Mouse (Mus musculus): Measurements from ENCODE around the gene Gzme.
"Not testable (repeated sequence)": the region's sequence is repeated elsewhere in the genome, so short reads cannot be mapped to it uniquely, and the experiment has no call there.

Gzme gene

GRCm38 (mm10) chr14:56120525-56120924, at the start of gene Gzme:
Gene Gzme, minus strand, starts transcription at chr14:56120625.
- no peak for DNase-seq (ENCODE audit: low spot score)

- no peak for DNase-seq (ENCODE audit: low spot score)
These were observed 47.6 kb upstream of the Gzme start for GRCm38 (mm10) chr14:56168009-56168408.

- DNase-seq (ENCODE audit: low spot score): no peak
These were observed 41.7 kb upstream of the Gzme start for GRCm38 (mm10) chr14:56162109-56162508.

GRCm38 (mm10) chr14:56159479-56159878, 39.1 kb upstream of the Gzme start, which contains the start of gene Gzmg:
Gene Gzmg, minus strand, starts transcription at chr14:56159579.
- DNase-seq (ENCODE audit: low spot score): not testable (repeated sequence)

GRCm38 (mm10) chr14:56155340-56155739, 34.9 kb upstream of the Gzme start:
- DNase-seq (ENCODE audit: low spot score): no peak

GRCm38 (mm10) chr14:56133675-56134074, 13.2 kb upstream of the Gzme start:
- DNase-seq (ENCODE audit: low spot score): not testable (repeated sequence)

GRCm38 (mm10) chr14:56132508-56132907, 12.1 kb upstream of the Gzme start, which contains the start of gene Gzmd:
Gene Gzmd, minus strand, starts transcription at chr14:56132608.
- not testable (repeated sequence) for DNase-seq (ENCODE audit: low spot score)

GRCm38 (mm10) chr14:56128341-56128740, 7.9 kb upstream of the Gzme start:
- no peak for DNase-seq (ENCODE audit: low spot score)

- DNase-seq (ENCODE audit: low spot score): no peak
These were observed 3.1 kb upstream of the Gzme start for GRCm38 (mm10) chr14:56123516-56123915.

GRCm38 (mm10) chr14:56115531-56116310, 4.7 kb downstream of the Gzme start:
- not testable (repeated sequence) for DNase-seq (ENCODE audit: low spot score)

GRCm38 (mm10) chr14:56105447-56106180, 14.8 kb downstream of the Gzme start:
- DNase-seq (ENCODE audit: low spot score): no peak

- DNase-seq (ENCODE audit: low spot score): no peak
These were observed 15.4 kb downstream of the Gzme start for GRCm38 (mm10) chr14:56105016-56105415.

GRCm38 (mm10) chr14:56103452-56103851, 17.0 kb downstream of the Gzme start:
- DNase-seq (ENCODE audit: low spot score): no peak

GRCm38 (mm10) chr14:56102386-56102785, 18.0 kb downstream of the Gzme start, which contains the start of gene Ctsg:
Gene Ctsg, minus strand, starts transcription at chr14:56102574.
- DNase-seq (ENCODE audit: low spot score): no peak

GRCm38 (mm10) chr14:56098940-56099339, 21.5 kb downstream of the Gzme start:
- DNase-seq (ENCODE audit: low spot score): no peak

- no peak for DNase-seq (ENCODE audit: low spot score)
These were observed 22.8 kb downstream of the Gzme start for GRCm38 (mm10) chr14:56097597-56097996.

GRCm38 (mm10) chr14:56093353-56093752, 27.1 kb downstream of the Gzme start:
- no peak for DNase-seq (ENCODE audit: low spot score)

GRCm38 (mm10) chr14:56086711-56087110, 33.7 kb downstream of the Gzme start:
- DNase-seq (ENCODE audit: low spot score): no peak

- no peak for DNase-seq (ENCODE audit: low spot score)
These were observed 35.3 kb downstream of the Gzme start, which contains the start of gene Mcpt8 for GRCm38 (mm10) chr14:56085167-56085566. Gene Mcpt8, minus strand, starts transcription at chr14:56085273.

- DNase-seq (ENCODE audit: low spot score): no peak
These were observed 38.4 kb downstream of the Gzme start for GRCm38 (mm10) chr14:56082016-56082415.
